Mouse (Mus musculus) kidney, adult 2 months (tissue): ENCODE measurements around the gene Cobl.

Source experiments
- CTCF ChIP-seq: fragments of 200-500 bp; conservative IDR thresholded peaks from 2 replicates; pipeline ENCODE4 v1.5.1; 2011; ENCODE audit warnings: low read depth, mild to moderate bottlenecking, control low read depth, low read length, moderate library complexity, mixed read lengths; ENCODE audit not compliant: insufficient read depth, insufficient read length
- POLR2A ChIP-seq: fragments of 200-500 bp; IDR thresholded peaks from one replicate; pipeline ENCODE4 v1.6.1; 2011; ENCODE audit warnings: low read depth, low read length, control low read depth

DNA sequence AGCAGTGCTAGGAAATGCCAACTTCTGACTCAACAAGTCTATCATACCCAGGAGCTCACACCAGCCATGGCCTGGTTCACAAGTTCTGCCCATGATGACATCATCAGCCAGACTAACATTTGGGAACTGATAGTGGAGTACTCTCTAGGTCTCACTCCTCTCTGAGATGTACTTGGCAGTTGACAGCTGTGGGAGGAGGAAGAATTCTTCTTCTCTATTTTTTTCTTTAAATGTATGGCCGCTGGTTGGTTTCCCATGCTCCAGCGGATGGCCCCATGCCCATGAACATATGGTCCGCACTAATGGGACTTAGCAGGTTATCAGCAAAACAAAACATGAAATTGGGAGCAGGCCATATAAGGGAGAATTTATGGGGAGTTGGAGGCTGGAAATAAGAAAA is 145.4 kb downstream of the Cobl start:
- no peak for TF ChIP-seq CTCF
- no peak for TF ChIP-seq POLR2A
